Mouse (Mus musculus): ENCODE data around the gene Spata13. TPM values are rescaled to one million over a fixed set of nuclear protein-coding genes. Genes with fewer than 3 reads are reported as not detected.

Gene Spata13
- polyA plus RNA-seq, 1 experiment from 2014 or later, result 17.1 TPM

GRCm38 (mm10) chr14:60802026-60802425, 168.2 kb downstream of the Spata13 start:
- Histone ChIP-seq H3K9ac (ENCODE audit: low read depth, low read length) (no peak overlapping the region), H3K4me1 (ENCODE audit: control insufficient read depth, insufficient read depth, low read depth, low read length) (no peaks in the 10 kb centered on the region), H3K9me3 (ENCODE audit: control insufficient read depth, low read length) (no peaks in the 10 kb centered on the region), H3K4me2 (ENCODE audit: low read length) (no peak overlapping the region), H3K27ac (ENCODE audit: low read depth, low read length) (no peak overlapping the region), H3K4me3 (ENCODE audit: low read length) (no peak overlapping the region), H3K36me3 (ENCODE audit: control insufficient read depth, insufficient read depth, low read length) (peaks cover 15% of the 10 kb centered on the region), H3K27me3 (replicated peaks; ENCODE audit: control insufficient read depth, insufficient read depth, low read length) (no peaks in the 10 kb centered on the region)
- 94% methylated on average over 13 of the region's 13 CpGs for WGBS
- ATAC-seq, result no peak

DNA sequence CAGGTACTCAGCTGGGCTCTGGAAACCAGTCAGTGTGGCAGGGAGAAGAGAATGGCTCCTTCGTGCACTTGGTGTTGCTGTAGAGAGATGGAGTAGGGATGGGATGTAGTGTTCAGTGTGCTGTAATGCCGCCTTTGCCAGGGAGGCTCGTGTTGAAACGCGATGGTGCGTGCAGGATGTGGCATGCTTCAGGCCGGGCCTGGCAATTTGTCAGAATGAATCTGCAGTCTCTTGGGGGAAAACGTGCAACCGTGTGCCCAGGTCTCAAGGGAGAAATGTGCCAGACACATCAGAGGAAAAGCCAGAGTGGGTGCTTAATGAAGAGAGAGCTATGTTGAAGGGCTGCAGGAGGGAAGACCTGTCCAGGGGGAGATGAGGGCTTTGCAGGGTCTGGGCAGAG, 171.2 kb downstream of the Spata13 start:
- no peak overlapping the region for H3K4me2 ChIP-seq (ENCODE audit: low read length)
- H3K9ac ChIP-seq (ENCODE audit: low read depth, low read length), result no peak overlapping the region
- WGBS, result 89% methylated on average over 9 of the region's 9 CpGs
- no peaks in the 10 kb centered on the region for H3K9me3 ChIP-seq (ENCODE audit: control insufficient read depth, low read length)
- peaks cover 13% of the 10 kb centered on the region for H3K36me3 ChIP-seq (ENCODE audit: control insufficient read depth, insufficient read depth, low read length)
- ATAC-seq, result no peak
- no peak overlapping the region for H3K4me3 ChIP-seq (ENCODE audit: low read length)
- no peak overlapping the region for H3K27ac ChIP-seq (ENCODE audit: low read depth, low read length)
- no peaks in the 10 kb centered on the region for H3K27me3 ChIP-seq (replicated peaks; ENCODE audit: control insufficient read depth, insufficient read depth, low read length)
- H3K4me1 ChIP-seq (ENCODE audit: control insufficient read depth, insufficient read depth, low read depth, low read length), result no peaks in the 10 kb centered on the region

DNA sequence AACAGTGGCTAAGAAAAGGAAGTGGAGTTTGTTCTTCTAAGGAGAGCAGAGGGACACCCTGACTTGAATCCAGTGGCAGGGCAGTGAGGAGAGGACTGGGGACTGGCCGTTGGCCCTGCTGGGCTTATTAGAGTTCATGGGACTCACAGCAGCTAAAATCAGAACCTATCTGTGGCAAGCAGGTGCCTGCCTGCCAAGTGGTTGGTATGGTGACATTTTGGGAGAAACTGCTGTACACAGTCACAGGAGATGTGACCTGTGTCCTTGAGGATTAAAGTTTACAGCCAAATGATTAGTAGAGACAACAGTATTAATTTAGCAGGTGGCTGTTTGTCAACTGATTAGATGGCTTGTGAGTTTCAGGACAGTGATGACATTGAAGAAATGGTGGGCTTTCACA, 172.1 kb downstream of the Spata13 start:
- H3K4me1 ChIP-seq (ENCODE audit: control insufficient read depth, insufficient read depth, low read depth, low read length), result no peaks in the 10 kb centered on the region
- no peak overlapping the region for H3K4me3 ChIP-seq (ENCODE audit: low read length)
- H3K36me3 ChIP-seq (ENCODE audit: control insufficient read depth, insufficient read depth, low read length), result peaks cover 13% of the 10 kb centered on the region
- WGBS, result 89% methylated on average over 1 of the region's 1 CpGs
- H3K9ac ChIP-seq (ENCODE audit: low read depth, low read length), result no peak overlapping the region
- H3K27me3 ChIP-seq (replicated peaks; ENCODE audit: control insufficient read depth, insufficient read depth, low read length), result no peaks in the 10 kb centered on the region
- no peaks in the 10 kb centered on the region for H3K9me3 ChIP-seq (ENCODE audit: control insufficient read depth, low read length)
- no peak for ATAC-seq
- H3K4me2 ChIP-seq (ENCODE audit: low read length), result no peak overlapping the region
- no peak overlapping the region for H3K27ac ChIP-seq (ENCODE audit: low read depth, low read length)

DNA sequence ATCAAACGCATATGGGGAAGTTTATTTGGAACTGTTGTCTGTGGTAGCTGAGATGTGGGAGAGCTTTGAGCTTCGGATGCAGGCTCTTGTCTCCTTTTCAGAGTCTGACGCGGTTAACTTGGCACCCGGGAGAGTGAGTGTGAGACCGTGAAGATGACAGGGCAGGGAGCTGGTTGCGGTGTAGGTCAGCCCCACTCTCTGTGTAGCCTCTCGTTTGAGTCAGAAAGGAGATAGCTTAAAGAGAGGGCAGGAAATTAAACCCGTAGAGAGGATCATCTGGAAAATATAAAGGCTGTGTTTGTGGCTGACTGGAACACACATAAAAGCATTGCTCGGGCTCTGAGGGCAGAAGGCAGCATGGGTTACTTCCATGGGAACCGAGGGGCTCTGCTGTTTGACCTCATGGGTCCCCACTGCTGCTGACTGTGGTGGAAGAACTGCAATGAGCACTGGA, 173.1 kb downstream of the Spata13 start:
- H3K4me2 ChIP-seq (ENCODE audit: low read length), result no peak overlapping the region
- 58% methylated on average over 11 of the region's 11 CpGs for WGBS
- no peak for ATAC-seq
- no peak overlapping the region for H3K4me3 ChIP-seq (ENCODE audit: low read length)
- H3K27me3 ChIP-seq (replicated peaks; ENCODE audit: control insufficient read depth, insufficient read depth, low read length), result no peaks in the 10 kb centered on the region
- no peak overlapping the region for H3K27ac ChIP-seq (ENCODE audit: low read depth, low read length)
- H3K36me3 ChIP-seq (ENCODE audit: control insufficient read depth, insufficient read depth, low read length), result peaks cover 13% of the 10 kb centered on the region
- no peaks in the 10 kb centered on the region for H3K4me1 ChIP-seq (ENCODE audit: control insufficient read depth, insufficient read depth, low read depth, low read length)
- H3K9me3 ChIP-seq (ENCODE audit: control insufficient read depth, low read length), result no peaks in the 10 kb centered on the region
- no peak overlapping the region for H3K9ac ChIP-seq (ENCODE audit: low read depth, low read length)

DNA sequence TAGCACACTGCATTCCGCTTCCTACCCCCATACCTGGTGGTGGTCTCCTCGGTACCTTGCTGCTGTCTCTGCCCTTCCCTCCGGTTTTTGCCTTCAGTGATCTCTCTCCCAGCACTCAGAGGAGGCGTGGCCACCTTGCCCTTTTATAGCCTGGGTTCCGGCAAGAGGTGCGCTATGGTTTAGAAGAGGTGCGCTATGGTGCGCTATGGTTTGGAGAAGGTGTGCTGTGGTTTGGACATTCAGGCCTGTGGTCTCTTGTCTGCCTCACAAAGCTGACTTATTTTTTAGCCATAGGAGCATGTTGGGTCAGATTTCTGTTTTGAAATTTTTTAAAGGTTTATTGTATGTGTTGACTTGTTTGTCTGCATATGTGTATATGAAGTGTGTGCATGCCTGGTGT, 176.1 kb downstream of the Spata13 start:
- 89% methylated on average over 8 of the region's 8 CpGs for WGBS
- Histone ChIP-seq H3K9me3 (ENCODE audit: control insufficient read depth, low read length) (no peaks in the 10 kb centered on the region), H3K9ac (ENCODE audit: low read depth, low read length) (no peak overlapping the region), H3K4me3 (ENCODE audit: low read length) (no peak overlapping the region), H3K4me1 (ENCODE audit: control insufficient read depth, insufficient read depth, low read depth, low read length) (no peaks in the 10 kb centered on the region), H3K4me2 (ENCODE audit: low read length) (no peak overlapping the region), H3K27me3 (replicated peaks; ENCODE audit: control insufficient read depth, insufficient read depth, low read length) (no peaks in the 10 kb centered on the region), H3K27ac (ENCODE audit: low read depth, low read length) (no peak overlapping the region), H3K36me3 (ENCODE audit: control insufficient read depth, insufficient read depth, low read length) (peaks cover 3% of the 10 kb centered on the region)
- ATAC-seq, result no peak

GRCm38 (mm10) chr14:60811547-60811946, 177.7 kb downstream of the Spata13 start:
- Histone ChIP-seq H3K4me3 (ENCODE audit: low read length) (no peak overlapping the region), H3K4me1 (ENCODE audit: control insufficient read depth, insufficient read depth, low read depth, low read length) (no peaks in the 10 kb centered on the region), H3K9me3 (ENCODE audit: control insufficient read depth, low read length) (no peaks in the 10 kb centered on the region), H3K4me2 (ENCODE audit: low read length) (no peak overlapping the region), H3K27me3 (replicated peaks; ENCODE audit: control insufficient read depth, insufficient read depth, low read length) (no peaks in the 10 kb centered on the region), H3K36me3 (ENCODE audit: control insufficient read depth, insufficient read depth, low read length) (peaks cover 3% of the 10 kb centered on the region), H3K9ac (ENCODE audit: low read depth, low read length) (no peak overlapping the region), H3K27ac (ENCODE audit: low read depth, low read length) (no peak overlapping the region)
- no peak for ATAC-seq
- 92% methylated on average over 4 of the region's 4 CpGs for WGBS

Other genes with a start within 250 kb of the Spata13 start
- 0.13 and 0.19 TPM in 2 replicates for gene C1qtnf9, start 134.1 kb downstream of the Spata13 start, polyA plus RNA-seq (2015; fragmentation: Nextera tagmentation; extraction: Ambion mirVana)
- 20.0 and 20.8 TPM in 2 replicates for gene Mipep, start 150.6 kb downstream of the Spata13 start, polyA plus RNA-seq (2015; fragmentation: Nextera tagmentation; extraction: Ambion mirVana)

Measured in hindbrain, embryonic 16.5 days (tissue).